Mouse (Mus musculus) stomach, postnatal 0 days (tissue): ENCODE measurements around the gene Cd4.

ENCODE experiments used
- CTCF ChIP-seq: IDR thresholded peaks from 2 replicates; pipeline ENCODE4 v1.5.1; 2016; ENCODE audit warnings: antibody characterized with exemption, low read depth, mild to moderate bottlenecking, moderate library complexity
- EP300 ChIP-seq: optimal IDR thresholded peaks from 2 replicates; pipeline ENCODE3; 2016; ENCODE audit warnings: antibody characterized with exemption

DNA sequence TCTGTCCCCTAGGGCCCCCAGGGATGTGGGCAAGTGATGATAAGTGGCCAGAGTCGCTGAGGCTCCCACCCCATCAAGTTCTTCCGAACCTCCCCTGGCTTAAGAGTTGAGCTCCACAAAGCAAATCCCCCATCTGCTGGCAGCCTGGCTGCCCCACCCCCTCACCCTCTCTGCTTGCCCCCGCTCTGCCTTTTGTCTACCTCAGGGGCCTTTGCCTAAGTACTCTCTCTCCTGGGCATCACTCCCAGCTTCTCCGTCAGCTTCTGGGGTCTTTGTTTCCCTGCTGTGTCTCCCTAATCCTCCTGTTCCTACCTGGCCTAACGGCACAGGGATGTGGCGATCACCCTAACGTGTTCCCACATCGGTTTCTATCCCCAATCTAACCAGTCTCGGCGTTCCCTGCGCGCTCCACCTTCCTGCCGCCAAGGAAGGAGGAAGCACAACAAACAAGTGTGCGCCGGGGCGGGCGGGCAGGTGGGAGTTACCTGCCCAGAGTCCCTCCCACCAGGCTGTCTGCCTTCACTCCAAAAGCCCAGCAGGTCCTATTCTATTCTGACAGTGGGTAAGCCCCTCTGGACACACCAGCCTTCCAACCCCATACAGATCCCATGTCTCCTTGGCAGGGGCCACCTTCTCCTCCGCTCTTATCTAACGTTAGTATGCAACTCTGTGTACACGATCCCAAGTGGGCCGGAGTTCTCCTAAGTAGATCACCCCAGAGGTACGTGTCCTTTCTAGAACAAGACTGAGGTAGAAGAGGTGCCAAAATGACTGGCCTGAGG lies 27.3 kb upstream of the Cd4 start:
- TF ChIP-seq CTCF (no peak), EP300 (no peak)
